Mouse (Mus musculus) heart, embryonic 11.5 days (tissue): ENCODE measurements at regions not wholly inside any gene's neighbourhood (a gene's known extent, or its start where the extent isn't known, plus 50 kb on each side); places are given as distances from the start of the nearest gene placed in this dataset.

ENCODE experiments used
- ATAC-seq: fragments of 200-750 bp; cut with Nextera tagmentation; replicated peaks from 2 replicates; pipeline ENCODE4 v1.8.0; 2017; ENCODE audit warnings: moderate library complexity; ENCODE audit not compliant: insufficient number of reproducible peaks, low FRiP score, low TSS enrichment
- H3K27ac ChIP-seq: fragments of 300-500 bp; sonication (generic); 2 replicates; pipeline ENCODE4 v1.5.1; 2014; ENCODE audit warnings: mild to moderate bottlenecking, low read depth, low read length
- H3K27me3 ChIP-seq: fragments of 300-500 bp; sonication (generic); 2 replicates; pipeline ENCODE4 v1.6.1; 2014; ENCODE audit warnings: mild to moderate bottlenecking, low read length, mixed read lengths; ENCODE audit not compliant: control insufficient read depth, insufficient read depth
- H3K36me3 ChIP-seq: fragments of 300-500 bp; sonication (generic); 2 replicates; pipeline ENCODE4 v1.6.1; 2014; ENCODE audit warnings: mild to moderate bottlenecking, low read length, moderate library complexity, mixed read lengths; ENCODE audit not compliant: control insufficient read depth, insufficient read depth
- H3K4me1 ChIP-seq: fragments of 300-500 bp; sonication (generic); 2 replicates; pipeline ENCODE4 v1.6.1; 2014; ENCODE audit warnings: low read length; ENCODE audit not compliant: control insufficient read depth, insufficient read depth
- H3K4me2 ChIP-seq: fragments of 300-500 bp; sonication (generic); 2 replicates; pipeline ENCODE4 v1.6.1; 2014; ENCODE audit warnings: mild to moderate bottlenecking, moderate library complexity
- H3K4me3 ChIP-seq: fragments of 300-500 bp; sonication (generic); 2 replicates; pipeline ENCODE4 v1.5.1; 2014; ENCODE audit warnings: low read depth, low read length
- H3K9ac ChIP-seq: fragments of 300-500 bp; sonication (generic); 2 replicates; pipeline ENCODE4 v1.6.1; 2014; ENCODE audit warnings: mild to moderate bottlenecking, low read depth, low read length, moderate library complexity
- H3K9me3 ChIP-seq: fragments of 300-500 bp; sonication (generic); replicated peaks from 2 replicates; pipeline ENCODE4 v1.6.1; 2016; ENCODE audit warnings: low read length; ENCODE audit not compliant: control insufficient read depth
- WGBS: fragments of 180-500 bp; shearing (Covaris S2); extraction: QIAGEN DNeasy Blood & Tissue Kit; methylation state at CpG from one replicate; pipeline ENCODE4 v1.1.7; 2014; ENCODE audit not compliant: insufficient replicate concordance; 5-methylcytosine and 5-hydroxymethylcytosine counted together

DNA sequence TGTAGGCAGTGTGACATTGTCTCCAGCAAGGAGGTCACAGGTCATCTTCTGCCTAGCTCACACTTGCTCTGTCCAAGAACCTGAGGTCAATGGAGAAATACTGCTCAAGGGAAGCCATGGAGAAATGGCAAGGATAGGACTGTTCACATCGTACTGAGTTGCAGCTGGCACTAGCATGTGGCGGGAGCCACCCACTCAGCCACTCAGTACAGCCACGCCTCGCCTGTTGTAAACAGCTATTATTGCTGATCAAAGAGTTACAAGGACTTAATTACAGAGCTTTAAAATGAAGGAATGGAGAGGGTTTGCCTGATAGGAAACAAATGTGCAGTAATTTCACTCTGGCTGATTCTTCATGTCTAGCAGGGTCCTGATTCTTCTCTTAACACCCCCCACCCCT lies 64.8 kb downstream of the Dll1 start:
- no peak for ATAC-seq
- H3K27me3 ChIP-seq = no peaks in the 10 kb centered on the region
- WGBS = 76% methylated on average over 4 of the region's 4 CpGs

DNA sequence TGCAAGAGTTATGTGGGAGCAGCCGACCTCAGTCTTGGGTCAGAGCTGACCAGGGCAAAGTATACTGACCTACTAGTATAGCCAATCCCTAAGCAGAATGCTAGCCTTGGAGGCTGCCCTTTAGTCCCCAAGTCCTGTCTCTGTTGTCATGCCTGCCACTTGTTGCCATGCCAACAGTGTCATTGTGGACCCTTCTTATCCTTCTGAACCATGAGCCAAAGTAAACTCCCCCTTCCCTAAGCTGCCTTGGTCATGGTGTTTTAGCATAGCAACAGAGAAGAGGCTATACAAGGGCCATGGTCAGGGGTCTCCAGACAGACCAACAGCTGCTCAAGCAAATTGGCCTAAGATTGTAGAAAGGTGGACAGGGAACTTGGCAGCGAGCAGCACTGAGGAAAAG lies 66.2 kb downstream of the Dll1 start:
- Histone ChIP-seq H3K36me3 (no peaks in the 10 kb centered on the region), H3K27ac (no peak overlapping the region), H3K9ac (no peak overlapping the region), H3K4me1 (no peaks in the 10 kb centered on the region), H3K9me3 (no peaks in the 10 kb centered on the region), H3K4me2 (no peak overlapping the region), H3K4me3 (no peak overlapping the region), H3K27me3 (no peaks in the 10 kb centered on the region)
- WGBS = 81% methylated on average over 2 of the region's 2 CpGs
- no peak for ATAC-seq

More for the DNA sequence above, 64.8 kb downstream of the Dll1 start:
- Histone ChIP-seq H3K9me3 (no peaks in the 10 kb centered on the region), H3K9ac (no peak overlapping the region), H3K27ac (no peak overlapping the region), H3K4me1 (no peaks in the 10 kb centered on the region), H3K36me3 (no peaks in the 10 kb centered on the region), H3K4me3 (no peak overlapping the region), H3K4me2 (no peak overlapping the region)

DNA sequence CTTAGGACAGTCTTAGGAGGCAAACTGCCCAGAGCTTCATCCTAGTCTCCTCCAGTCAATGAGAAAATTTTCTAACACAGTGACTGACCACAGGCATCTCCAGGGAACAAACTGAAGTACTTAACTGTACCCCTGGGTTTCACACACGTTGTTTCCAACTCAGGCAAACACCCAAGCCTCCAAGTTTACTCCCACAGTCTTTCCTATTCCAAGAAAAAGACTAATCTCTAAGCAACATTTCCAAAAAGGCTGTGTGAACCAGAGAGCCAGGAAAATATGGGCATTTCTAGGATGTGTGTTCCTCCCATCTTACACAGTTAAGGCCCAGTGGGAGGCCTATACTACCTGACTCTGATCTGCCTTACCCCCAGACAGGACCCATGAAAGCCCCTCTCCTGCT lies 74.6 kb downstream of the Dll1 start:
- Histone ChIP-seq H3K27me3 (no peaks in the 10 kb centered on the region), H3K4me3 (no peak overlapping the region), H3K9ac (no peak overlapping the region), H3K4me2 (no peak overlapping the region), H3K9me3 (no peaks in the 10 kb centered on the region), H3K27ac (no peak overlapping the region), H3K4me1 (no peaks in the 10 kb centered on the region), H3K36me3 (no peaks in the 10 kb centered on the region)
- 43% methylated on average over 1 of the region's 1 CpGs for WGBS
- no peak for ATAC-seq

DNA sequence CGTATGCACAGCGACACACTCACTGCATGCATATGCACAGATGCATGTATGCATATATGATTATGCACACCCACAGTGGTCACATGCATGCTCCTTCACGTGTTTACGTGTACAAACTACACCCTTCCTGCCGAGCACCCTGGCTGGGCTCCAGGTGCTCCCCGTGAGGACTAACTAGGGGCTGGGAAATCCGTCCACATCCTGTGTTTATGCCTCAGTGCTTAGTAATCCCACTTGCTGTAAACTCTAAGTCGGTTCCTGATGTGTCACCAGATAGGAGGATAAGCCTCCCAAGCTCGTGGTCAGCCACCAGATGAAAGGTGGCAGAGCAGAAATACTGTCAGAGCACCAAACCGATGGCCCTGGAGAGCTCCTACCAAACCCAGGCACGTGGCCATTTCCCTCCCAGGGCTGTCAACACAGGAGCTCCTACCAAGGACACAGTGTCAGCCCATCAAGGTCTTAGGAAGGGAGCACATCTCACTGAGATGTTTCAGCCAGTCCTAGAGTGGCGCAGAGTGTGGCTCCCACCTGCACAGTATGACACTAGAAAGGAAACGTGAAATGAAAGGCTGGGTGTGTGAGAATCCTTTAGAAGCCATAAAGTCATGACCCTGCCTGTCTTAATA lies 76.8 kb downstream of the Dll1 start:
- no peaks in the 10 kb centered on the region for H3K4me1 ChIP-seq
- H3K9ac ChIP-seq = no peak overlapping the region
- no peaks in the 10 kb centered on the region; the same call in 1 of the 2 replicates for H3K27me3 ChIP-seq
- H3K9me3 ChIP-seq = no peaks in the 10 kb centered on the region
- no peak overlapping the region for H3K4me3 ChIP-seq
- no peaks in the 10 kb centered on the region for H3K36me3 ChIP-seq
- no peak overlapping the region for H3K27ac ChIP-seq
- WGBS = 61% methylated on average over 13 of the region's 13 CpGs
- no peak for ATAC-seq
- no peak overlapping the region for H3K4me2 ChIP-seq

DNA sequence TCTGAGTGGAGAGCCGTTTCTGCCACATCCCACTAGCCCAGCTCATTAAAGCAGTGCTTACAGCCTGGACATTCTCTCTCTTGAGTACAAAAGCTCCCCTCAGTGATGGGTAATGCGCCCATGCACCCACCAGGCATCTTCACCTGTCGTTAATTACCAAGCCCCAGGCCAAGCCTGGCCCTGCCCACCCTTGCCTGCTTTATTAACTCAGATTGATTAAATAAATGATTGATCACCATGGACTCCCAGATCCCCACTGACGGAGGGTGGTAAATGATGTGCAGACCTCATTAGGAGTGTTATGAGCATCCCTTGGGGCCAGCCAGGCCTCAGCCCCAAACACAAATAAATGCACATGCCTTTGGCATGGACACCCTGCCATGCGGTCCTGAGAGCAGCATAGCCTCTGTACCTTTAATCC lies 82.5 kb downstream of the Dll1 start:
- Histone ChIP-seq H3K4me2 (no peak overlapping the region), H3K4me3 (no peak overlapping the region), H3K4me1 (peaks cover 4% of the 10 kb centered on the region; the same call in 1 of the 2 replicates), H3K27me3 (no peaks in the 10 kb centered on the region; the same call in 1 of the 2 replicates), H3K9ac (no peak overlapping the region), H3K36me3 (no peaks in the 10 kb centered on the region), H3K9me3 (no peaks in the 10 kb centered on the region), H3K27ac (no peak overlapping the region)
- no peak for ATAC-seq
- WGBS = 72% methylated on average over 5 of the region's 5 CpGs

DNA sequence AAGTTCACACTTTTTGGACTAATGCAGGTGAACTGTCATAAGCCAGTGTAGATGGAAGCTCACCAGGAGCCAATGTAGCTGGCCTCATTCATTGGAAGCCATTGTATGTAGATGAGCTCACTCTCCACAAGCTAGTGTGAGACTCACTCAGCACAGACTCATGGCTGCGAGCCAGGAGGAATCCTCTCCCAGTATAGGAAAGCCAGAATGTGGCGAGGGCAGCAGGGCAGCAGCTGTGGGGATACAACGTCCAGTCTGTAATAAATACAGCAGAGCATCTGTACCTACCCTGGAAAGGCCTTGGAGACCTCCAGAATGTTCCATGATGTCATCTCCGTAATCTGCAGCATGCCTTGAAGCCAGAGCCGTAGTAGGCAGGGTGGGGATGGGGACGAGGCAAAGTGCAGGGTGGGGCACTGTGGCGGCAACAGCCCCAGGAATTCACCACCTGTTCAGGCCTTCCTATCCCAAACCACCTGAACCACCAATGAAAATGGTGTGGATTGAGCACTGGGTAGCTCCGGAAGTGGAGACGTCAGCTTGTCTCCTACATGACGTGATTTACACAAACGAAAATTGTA lies 84.1 kb downstream of the Dll1 start:
- no peaks in the 10 kb centered on the region; the same call in 1 of the 2 replicates for H3K27me3 ChIP-seq
- WGBS = 64% methylated on average over 11 of the region's 11 CpGs
- H3K4me1 ChIP-seq = peaks cover 4% of the 10 kb centered on the region; the same call in 1 of the 2 replicates
- no peak overlapping the region for H3K9ac ChIP-seq
- H3K4me3 ChIP-seq = no peak overlapping the region
- no peak overlapping the region for H3K4me2 ChIP-seq
- ATAC-seq = no peak
- no peaks in the 10 kb centered on the region for H3K9me3 ChIP-seq
- no peaks in the 10 kb centered on the region for H3K36me3 ChIP-seq
- H3K27ac ChIP-seq = no peak overlapping the region

DNA sequence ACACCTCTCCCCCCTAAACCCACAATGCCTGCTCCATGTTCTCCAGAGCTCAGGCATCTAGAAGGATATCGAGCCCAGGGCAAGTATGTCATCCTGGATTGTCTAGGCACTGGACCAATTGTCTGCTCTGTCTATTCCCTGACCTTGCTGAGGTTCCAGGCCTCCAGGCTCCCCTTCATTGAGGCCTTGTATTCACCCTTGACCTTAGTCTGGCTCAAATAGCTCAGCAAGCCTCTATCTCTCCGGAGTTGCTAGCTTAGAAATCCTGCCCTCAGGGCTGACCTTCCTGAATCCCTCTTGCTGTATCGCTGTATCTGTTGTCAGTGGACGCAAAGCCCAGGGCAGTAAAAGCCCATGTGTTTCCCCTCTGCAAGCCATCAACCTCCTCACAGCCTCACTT lies 85.0 kb downstream of the Dll1 start:
- H3K36me3 ChIP-seq = no peaks in the 10 kb centered on the region
- no peak overlapping the region for H3K4me3 ChIP-seq
- no peaks in the 10 kb centered on the region for H3K9me3 ChIP-seq
- ATAC-seq = no peak
- no peak overlapping the region for H3K27ac ChIP-seq
- no peak overlapping the region for H3K4me2 ChIP-seq
- no peak overlapping the region for H3K9ac ChIP-seq
- H3K27me3 ChIP-seq = no peaks in the 10 kb centered on the region; the same call in 1 of the 2 replicates
- 45% methylated on average over 4 of the region's 4 CpGs for WGBS
- H3K4me1 ChIP-seq = peaks cover 4% of the 10 kb centered on the region; the same call in 1 of the 2 replicates

DNA sequence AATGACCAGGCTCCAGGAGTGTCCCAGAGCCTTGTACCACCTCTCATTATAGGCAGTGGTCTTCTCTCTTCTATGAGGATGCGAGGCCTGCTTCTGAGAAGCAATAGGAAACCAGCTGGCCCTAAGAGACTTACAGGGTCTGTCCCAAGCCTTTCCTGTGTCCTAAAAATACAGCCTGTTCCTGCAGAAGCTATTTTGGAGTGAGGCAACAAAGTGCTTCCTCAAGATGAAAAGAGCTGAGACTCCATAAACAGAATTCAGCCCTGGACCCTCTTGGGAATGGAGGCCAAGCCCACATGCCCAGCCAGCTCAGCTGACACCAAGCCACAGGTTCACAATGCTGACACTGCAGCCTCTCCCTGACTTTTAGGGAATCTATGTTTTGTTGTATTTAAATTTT lies 86.3 kb downstream of the Dll1 start:
- Histone ChIP-seq H3K4me3 (no peak overlapping the region), H3K9ac (no peak overlapping the region), H3K4me1 (peaks cover 11% of the 10 kb centered on the region), H3K9me3 (no peaks in the 10 kb centered on the region), H3K27ac (no peak overlapping the region), H3K4me2 (no peak overlapping the region), H3K27me3 (no peaks in the 10 kb centered on the region), H3K36me3 (no peaks in the 10 kb centered on the region)
- 74% methylated on average over 1 of the region's 1 CpGs for WGBS
- no peak for ATAC-seq

DNA sequence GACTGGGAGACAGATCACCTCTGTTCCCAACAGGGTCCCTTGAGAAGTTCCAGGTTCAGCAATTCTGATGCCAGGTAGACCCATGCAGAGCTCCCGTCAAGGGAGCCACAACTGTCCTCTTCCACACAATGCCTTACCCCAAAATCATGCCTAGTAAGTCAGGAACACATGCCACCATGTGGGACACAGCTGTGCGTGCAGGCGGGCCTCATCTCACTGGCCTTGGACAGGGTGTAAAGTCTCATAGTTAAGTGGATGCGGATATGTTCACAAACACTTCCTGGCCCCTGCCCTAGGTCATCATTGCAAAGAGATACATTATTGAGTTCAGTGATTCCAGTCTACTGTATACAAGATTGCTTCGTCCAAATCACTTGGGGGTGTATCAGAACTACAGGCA lies 87.6 kb downstream of the Dll1 start:
- H3K4me2 ChIP-seq = no peak overlapping the region
- no peaks in the 10 kb centered on the region for H3K36me3 ChIP-seq
- no peak overlapping the region for H3K27ac ChIP-seq
- 74% methylated on average over 5 of the region's 5 CpGs for WGBS
- H3K4me3 ChIP-seq = no peak overlapping the region
- no peaks in the 10 kb centered on the region for H3K27me3 ChIP-seq
- peaks cover 23% of the 10 kb centered on the region for H3K4me1 ChIP-seq
- ATAC-seq = no peak
- H3K9ac ChIP-seq = no peak overlapping the region
- H3K9me3 ChIP-seq = no peaks in the 10 kb centered on the region
